Mouse (Mus musculus) left cerebral cortex, postnatal 25 days (tissue): Measurements from ENCODE around the gene Ubap1. TPM values are rescaled to one million over a fixed set of nuclear protein-coding genes. Genes with fewer than 3 reads are reported as not detected.

ENCODE experiments used
- DNase-seq, 2 experiments: peaks; one replicate each; pipeline ENCODE4 v3.0.0; 2022; ENCODE audit warnings: low spot score in 2 of 2, mixed read lengths in 1 of 2
- intact Hi-C: fragments of 180-260 bp; cut with DNase I; formaldehyde crosslinking; loops from one replicate; pipeline ENCODE4 v1.15.1; 2025
- total RNA-seq, 2 experiments: library from RNA; stranded (reverse); gene quantifications; 2 replicates each; pipeline ENCODE4 v1.2.3; 2021

Gene Ubap1
- total RNA-seq, 2 experiments from 2014 or later, result 47.5 to 48.4 TPM

DNA sequence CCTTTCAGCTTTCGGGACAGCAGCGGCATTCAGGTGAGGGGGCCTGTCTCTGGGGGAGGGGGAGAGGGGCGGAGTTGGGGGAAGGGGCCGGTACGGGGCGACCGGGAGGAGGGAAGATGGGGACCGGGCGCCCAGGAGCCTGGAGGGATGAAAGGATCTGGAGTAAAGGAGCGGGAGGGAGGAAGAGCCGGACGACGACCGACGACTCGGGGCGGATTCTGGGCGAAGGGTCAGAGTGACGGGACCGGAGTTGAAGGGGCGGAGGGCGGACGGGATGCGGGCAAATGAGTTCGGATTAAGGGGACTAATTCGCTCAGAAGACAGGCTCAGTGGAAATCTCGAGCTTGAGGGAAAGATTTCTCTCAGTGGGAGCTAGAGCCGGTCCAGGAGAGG is 399 bp downstream of the Ubap1 start:
- intact Hi-C loops, result loop anchor here (2.0 to 5.0 kb wide), 2 partner anchors 37 to 74 kb away; partner anchors contain the start of genes Dcaf12 and Ubap2
- no peak for DNase-seq

DNA sequence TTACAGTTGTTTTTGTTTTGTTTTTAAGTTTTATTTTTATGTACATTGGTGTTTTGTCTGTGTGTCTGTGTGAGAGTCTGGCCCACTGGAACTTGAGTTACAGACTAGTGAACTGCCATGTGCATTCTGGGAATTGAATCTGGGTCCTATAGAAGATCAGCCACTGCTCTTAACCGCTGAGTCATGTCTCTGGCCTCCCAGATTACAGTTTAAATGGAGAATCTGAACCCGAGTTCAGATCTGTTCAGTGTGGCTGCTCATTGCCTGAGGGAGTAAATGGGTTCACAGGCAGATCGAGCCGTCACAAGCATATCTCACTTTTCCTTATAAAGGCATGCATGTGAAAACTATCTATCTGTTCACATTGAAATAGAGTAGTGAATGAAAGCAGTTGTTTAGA is 4.0 kb downstream of the Ubap1 start:
- no peak for DNase-seq
- intact Hi-C loops, result no loop called here

DNA sequence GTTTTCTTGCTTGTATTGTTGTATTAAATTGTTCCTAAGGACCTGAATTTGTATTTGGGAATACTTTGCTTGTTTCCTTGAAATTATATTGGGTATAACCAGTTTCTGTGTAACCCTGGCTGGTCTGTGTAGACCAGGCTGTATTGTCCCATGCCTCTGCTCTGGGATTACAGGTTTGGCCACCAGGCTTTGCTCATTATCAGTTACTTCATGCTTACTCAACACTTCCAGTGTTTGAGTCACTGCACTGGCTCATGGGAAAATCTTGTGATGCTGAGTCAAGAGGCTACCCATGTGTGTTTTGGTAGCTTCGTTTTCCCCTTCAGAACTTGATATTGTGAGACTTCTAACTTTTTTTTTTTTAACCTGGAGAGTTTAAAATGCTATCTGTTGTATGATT is 4.5 kb downstream of the Ubap1 start:
- no peak for DNase-seq
- intact Hi-C loops, result no loop called here

DNA sequence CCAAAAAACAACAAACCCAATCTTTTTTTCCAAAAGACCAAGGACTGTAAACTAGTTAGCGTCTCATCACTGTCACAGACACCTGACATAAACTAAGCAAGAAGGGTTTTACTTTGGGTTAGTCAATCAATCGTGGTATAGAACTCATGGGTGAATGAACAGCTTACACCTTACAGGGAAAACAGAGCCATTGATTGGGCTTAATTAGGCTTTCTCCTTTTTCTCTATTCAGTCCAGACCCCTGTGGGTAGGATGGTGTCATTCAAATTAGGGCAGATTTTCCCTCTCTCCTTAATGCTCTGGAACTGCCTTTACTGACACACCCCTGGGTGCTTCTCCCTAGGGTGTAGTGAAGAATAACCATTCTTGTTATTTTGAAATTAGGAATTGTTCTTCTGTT is 8.4 kb downstream of the Ubap1 start:
- intact Hi-C loops, result no loop called here
- DNase-seq, result no peak

DNA sequence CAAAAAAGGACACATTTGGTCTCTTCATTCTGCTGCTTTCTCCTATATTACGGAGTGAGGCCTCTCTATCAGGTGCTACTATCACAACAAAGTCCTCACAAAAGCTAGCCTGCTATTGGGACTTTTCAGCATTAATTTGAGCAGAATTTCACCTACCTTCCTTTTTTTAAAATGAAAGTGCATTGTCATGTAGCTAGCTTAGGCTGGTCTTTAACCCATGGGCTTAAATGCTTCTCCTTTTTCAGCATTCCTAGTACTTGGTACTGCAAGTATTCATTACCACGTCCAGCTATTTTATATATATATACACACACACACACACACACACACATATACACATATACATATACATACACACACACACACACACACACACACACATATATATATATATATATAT is 9.9 kb downstream of the Ubap1 start:
- DNase-seq, result no peak
- intact Hi-C loops, result no loop called here

DNA sequence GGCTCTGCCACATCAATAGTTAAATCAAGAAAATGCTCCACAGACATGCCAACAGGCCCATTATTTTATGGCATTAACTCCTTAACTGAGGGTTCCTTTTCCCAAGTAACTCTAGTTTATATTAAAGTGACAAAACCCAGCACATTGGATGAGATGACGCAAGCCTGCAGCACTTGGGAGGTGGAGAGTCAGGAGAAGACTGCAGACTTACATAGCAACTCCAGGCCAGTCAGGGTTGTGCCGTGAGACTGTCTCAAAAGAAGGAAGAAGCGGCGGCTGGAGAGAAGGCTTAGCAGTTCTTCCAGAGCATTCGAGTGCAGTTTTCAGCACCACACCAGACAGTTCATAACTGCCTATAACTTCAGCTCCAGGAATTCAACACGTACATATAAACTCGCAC is 10.6 kb downstream of the Ubap1 start:
- DNase-seq, result no peak
- intact Hi-C loops, result no loop called here

DNA sequence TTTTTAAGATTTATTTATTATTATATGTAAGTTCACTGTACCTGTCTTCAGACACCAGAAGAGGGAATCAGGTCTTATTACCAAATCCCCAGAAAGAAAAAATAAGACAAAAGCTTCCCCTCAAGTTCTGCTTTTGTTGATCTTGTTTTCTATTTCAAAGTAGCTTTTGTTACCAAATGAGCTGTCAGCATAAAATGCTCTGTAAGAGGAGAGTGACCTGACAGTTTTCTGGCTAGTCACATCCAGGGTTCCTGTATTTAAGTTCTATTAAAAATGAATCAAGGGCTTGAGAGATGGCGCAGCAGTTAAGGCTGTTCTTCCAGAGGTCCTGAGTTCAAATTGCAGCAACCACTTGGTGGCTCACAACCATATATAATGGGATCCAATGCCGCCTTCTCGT is 12.3 kb downstream of the Ubap1 start:
- intact Hi-C loops, result no loop called here

DNA sequence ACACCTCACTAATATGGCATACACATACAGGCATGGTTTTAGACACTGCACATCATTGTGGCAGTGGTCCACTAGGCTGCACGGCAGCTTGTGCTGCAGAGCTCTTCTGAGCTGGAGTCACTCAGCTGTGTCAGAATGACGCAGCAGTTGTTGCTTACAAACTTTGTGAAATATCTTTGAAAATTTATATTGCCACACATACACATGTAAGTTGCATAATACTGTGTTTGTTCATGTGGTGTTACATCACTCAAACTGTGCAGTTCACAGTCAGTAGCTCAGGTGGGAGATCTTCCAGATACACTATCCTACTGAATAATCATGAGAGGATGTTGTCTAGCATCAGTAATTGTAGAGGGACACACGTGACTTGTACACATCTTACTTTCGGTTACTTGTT is 19.4 kb downstream of the Ubap1 start:
- DNase-seq, result no peak
- intact Hi-C loops, result no loop called here

More for the DNA sequence above, 12.3 kb downstream of the Ubap1 start:
- DNase-seq, result no peak

DNA sequence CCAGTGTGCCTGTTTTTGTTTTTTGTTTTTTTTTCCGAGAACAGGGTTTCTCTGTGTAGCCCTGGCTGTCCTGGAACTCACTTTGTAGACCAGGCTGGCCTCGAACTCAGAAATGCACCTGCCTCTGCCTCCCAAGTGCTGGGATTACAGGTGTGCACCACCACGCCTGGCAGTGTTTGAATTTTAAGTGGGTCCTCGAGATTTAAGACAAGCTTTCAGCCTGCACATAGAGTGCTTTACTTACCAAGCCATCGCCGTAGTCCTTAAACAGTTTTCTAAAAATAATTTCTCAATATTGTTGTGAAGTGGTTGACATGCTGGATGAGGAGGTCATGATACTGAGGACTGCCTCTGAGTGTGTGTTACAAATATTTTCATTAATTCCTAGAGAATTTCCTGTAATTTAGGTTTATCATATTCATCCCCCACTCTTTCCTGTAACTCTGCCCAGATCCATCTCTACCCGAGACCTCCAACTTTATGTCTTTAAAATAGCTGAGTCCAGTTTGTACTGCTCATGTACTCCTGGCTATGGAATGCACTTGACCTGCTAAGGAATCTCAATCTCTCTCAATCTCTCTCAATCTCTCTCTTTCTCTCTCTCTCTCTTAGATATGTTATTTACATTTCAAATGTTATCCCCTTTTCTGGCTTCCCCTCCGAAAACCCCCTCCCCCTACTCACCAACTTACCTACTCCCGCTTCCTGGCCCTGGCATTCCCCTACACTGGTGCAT is 21.1 kb downstream of the Ubap1 start:
- DNase-seq, result no peak
- intact Hi-C loops, result no loop called here

DNA sequence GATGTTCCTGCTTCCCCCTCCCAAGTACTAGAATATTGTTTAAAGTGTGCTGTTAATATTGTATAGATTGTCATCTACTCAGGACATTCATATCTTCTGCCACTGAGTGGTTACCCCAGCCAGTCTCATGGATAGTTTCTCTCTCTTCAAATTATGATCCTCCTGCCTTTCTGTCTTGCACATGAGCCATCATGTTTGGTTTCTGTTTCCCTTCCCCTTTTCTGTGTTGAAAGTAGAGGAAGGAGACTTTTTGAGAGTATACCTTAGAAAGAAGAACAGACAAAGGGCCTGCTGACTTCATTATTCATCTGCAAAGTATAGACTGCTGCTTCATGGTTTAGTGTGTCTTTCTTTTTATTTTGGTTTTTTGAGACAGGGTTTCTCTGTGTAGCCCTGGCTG is 28.8 kb downstream of the Ubap1 start:
- intact Hi-C loops, result no loop called here
- no peak for DNase-seq

DNA sequence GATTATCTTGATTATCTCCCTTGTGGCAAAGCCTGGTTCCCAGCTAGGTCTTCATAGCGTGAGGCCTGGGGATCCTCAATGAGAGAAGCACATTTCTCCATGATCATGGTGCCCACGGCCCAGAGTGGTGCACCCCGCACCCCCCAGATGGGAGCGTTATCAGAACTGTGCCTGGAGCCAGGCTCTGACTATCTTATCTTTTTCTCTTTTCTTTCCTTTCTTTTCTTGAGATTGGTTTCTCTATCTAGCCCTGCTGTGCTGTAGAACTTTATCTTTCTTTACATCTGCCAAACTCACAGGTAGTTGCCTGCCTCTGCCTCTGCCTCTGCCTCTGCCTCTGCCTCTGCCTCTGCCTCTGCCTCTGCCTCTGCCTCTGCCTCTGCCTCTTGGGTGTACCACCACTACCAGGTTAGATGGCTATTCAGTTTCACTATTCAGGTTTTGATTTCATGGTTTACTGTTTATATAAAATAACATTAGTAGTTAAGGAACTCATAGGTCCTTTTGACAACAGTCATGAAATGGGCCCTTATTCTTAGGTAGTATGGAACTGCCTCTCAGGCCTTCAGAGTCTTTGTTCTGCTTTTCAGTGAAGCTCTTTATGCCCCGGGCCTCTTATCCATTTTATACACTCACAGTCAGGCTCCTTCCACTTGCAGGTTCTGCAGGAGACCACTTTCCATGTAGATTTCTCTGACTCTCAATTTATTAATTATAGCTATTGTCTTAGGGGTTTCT is 32.6 kb downstream of the Ubap1 start:
- intact Hi-C loops, result no loop called here
- no peak for DNase-seq

DNA sequence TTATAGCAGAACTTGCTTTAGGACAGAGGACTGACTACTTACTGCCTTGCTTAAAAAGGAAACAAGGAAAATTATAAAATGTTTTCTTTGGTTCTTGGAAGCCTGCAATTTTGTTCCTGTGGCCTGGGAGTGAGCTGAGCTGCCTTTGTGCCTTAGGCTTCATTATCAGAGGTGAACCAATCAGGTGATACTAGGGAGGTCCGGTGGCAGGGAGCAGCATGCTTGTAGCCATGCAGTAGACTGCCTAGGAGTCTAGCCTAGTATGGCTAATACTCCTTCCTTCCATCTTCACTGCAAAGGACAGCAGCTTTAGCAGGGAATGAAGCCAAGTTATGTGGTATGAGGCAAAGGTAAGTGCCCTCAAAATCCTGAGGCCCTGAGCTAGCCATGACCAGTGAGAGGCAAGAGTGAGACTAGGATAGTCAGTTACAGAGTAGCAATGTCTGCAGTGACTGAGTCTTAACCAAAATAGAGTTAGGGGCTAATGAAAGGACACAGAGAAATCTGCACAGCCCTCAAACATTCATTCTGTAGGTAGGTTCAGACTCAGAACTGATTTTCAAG is 37.7 kb downstream of the Ubap1 start:
- DNase-seq, result no peak
- intact Hi-C loops, result no loop called here

DNA sequence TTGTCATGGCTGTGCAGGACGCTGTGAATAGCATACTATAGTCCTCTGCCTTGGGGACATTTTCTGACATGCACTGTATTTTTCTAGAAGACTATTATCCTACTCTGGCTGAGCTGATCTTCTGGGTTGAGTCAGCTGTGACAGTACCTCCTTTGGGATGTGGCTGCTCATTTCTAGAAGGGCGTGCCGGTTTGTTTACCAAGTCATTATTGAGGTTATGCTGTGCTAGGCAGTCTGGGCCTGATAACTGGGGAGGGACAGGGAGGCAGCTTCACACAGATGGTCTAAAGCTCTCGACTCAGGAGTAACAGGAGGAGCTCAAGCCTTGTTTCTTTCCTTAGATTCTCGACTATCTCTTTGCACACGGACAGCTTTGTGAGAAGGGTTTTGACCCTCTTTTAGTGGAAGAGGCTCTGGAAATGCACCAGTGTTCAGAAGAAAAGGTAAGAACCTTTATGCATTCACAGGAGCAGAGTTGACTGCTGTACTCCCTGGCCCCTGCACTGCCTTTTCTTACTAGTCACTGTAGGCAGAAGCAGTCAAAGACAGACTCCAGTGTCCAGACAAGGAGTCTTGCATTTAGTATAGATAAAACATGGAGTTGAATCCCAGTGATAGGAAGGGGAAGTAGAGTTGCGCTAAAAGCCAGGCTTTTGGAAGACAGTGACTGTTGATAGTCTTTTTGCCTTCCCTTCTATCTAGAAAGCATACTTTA is 39.1 kb downstream of the Ubap1 start:
- intact Hi-C loops, result no loop called here
- no peak for DNase-seq

DNA sequence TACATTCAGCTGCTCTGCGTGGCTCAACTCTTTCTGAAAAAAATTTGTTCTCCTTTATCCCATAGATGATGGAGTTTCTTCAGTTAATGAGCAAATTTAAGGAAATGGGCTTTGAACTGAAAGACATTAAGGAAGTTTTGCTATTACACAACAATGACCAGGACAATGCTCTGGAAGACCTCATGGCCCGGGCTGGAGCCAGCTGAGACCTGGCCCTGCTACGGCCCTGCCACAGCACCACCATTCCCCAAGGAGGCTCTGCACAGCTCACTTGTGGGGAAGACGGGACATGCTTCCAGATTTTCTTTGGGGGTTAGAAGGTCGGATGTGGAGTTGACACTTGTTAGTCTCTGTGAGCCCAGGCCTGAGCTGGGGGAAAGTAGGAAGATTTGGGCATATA is 39.8 kb downstream of the Ubap1 start:
- intact Hi-C loops, result no loop called here
- DNase-seq, result no peak

DNA sequence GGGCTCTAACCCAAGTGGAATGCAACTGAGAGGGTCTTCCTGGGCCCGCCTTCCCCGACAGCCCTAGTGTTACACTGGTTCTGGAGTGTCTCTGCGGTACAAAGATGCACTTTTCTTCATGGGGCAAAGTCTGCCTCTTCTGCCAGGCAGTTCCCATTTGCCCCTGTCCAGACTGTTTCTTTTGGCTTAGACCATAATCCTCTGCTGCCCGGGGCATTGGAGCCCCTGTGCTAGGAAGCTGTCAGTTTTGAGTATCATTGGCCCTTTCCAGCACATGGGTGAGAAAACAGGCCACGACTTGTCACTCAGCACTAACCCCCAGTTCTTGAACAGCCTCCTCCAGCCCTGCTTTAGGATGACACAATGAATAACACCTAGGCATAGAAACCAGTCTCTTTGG is 40.4 kb downstream of the Ubap1 start:
- intact Hi-C loops, result no loop called here
- no peak for DNase-seq

DNA sequence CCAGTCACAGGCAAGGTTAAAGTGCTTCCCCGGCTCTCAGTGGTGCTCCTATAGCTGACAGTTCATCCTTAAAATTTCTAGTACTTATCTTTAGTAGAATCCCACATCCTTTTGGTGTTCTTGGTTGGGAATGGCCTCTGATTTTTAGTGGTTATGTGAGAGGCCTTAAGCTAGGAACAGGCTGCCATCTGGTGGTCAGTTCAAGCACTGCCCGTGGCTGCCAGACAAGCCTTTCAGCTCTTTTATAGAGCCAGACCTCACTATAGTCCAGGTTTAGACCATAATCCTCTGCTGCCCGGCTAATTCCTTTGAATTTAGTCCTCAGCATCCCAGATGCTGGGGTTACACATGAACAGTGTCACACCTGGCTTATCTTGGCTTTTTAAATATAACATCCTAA is 41.3 kb downstream of the Ubap1 start:
- intact Hi-C loops, result loop anchor here (5.0 kb wide), 1 partner anchor 78 kb away; the partner anchor contains the start of gene Dcaf12
- DNase-seq, result peak; percentile 84 to 89

DNA sequence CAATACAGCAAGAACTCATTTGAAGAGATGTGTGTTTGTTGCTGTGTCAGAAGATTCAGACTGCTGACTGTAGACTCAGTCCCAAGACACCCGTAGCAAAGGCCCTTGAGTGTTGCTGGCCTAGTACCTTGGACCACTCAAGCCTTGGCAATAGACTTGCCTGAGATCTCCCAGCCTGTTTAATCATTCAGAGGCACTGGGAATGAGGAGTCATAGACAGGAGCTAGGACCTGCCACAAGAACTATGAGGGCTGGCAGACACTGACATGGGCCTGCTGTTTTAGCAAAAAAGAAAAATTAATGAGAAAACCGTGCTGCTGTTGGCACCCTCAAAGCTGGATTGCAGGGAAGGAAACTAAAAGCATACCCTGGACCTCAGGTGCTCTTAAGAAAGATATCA is 42.2 kb downstream of the Ubap1 start:
- intact Hi-C loops, result loop anchor here (5.0 kb wide), 1 partner anchor 79 kb away; the partner anchor contains the start of gene Dcaf12
- no peak for DNase-seq

DNA sequence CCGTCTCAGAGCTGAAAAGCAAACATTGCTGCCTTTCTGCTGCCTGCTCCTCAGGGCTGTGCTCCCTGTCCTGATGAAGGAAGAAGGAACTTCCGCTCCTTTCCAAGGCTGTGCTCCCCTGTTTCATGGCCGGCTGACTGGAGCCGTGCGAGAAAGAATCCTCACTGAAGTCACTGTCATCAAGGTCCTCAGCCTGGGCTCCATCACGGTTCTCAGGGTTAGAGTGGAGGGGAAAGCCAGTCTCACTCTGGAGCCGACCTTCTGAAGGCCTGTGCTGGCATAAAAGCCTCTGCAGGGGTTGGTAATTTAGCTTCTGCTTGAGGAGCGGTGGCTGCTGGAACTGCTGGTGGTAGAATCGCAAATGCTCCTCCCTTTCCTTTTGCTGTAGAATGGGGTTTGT is 45.9 kb downstream of the Ubap1 start:
- no peak for DNase-seq
- intact Hi-C loops, result loop anchor here (5.0 kb wide), 1 partner anchor 82 kb away; the partner anchor contains the start of gene Dcaf12

DNA sequence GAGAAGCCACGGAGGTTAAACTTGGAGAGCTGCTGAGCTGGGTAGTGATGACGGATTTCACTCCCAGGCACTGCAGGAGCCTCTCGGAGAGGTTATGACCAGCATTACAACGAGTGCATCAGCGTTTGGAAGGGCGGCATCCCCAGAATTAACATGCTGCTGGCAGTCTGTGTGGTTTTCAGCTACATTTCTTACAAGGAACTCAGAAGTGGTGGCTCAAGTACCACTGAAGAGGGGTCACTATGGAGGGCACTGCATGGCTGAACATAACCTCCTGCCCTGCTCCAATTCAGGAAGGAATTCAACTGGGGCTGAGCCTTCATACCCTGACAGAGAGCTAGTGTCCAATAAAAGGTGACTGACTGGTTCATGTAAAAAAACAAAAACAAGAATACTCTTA is 49.6 kb downstream of the Ubap1 start:
- intact Hi-C loops, result no loop called here
- no peak for DNase-seq

DNA sequence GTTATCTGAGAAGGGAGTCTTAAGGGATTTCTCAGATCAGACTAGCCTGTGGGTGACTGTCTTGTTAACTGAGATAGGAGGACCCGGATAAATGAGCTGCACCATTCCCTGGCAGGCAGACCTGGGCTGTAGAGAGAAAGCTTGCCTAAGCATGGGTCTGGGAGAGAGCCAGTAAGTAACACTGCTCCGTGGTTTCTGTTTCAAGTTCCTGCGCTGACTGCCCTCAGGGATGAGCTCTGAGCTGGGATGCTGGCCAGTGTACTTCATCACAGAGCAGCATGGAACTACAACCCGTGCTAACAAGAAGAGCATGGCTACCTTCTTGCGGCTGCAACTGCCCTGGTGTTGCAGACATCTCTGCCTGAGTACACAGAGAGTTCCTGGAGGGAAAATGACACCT is 51.1 kb downstream of the Ubap1 start:
- DNase-seq, result no peak
- intact Hi-C loops, result no loop called here
